Mouse (Mus musculus) adrenal gland, adult 2 months (tissue): ENCODE measurements around the gene Trim50. TPM values are rescaled to one million over a fixed set of nuclear protein-coding genes. Genes with fewer than 3 reads are reported as not detected.
"Not testable (repeated sequence)": the region's sequence is repeated elsewhere in the genome, so short reads cannot be mapped to it uniquely, and the experiment has no call there.

Source experiments
- DNase-seq: peaks from one replicate; pipeline ENCODE4 v3.0.0; 2021
- long read RNA-seq: library from polyadenylated mRNA; stranded (forward); transcript quantifications from one replicate; pipeline ENCODE4 v2.0.0, GENCODE M21; 2021
- polyA plus RNA-seq: library from polyadenylated mRNA; depleted of rRNA; stranded (reverse); fragments of >200 nt; gene quantifications from 2 replicates; pipeline ENCODE4 v1.2.3, GENCODE M21; 2012; rRNA removed
- total RNA-seq, 2 experiments: library from RNA; stranded (reverse); gene quantifications; 2 replicates each; pipeline ENCODE4 v1.2.3; 2021

Gene Trim50
- total RNA-seq (not detected), polyA plus RNA-seq (0.09 TPM in 1 of 2 replicates, not detected in the other)
- long read RNA-seq, result 0 reads

GRCm38 (mm10) chr5:135352995-135353394, at the start of gene Trim50:
Trim50 (plus strand) TSS chr5:135353295.
- DNase-seq, result no peak

DNA sequence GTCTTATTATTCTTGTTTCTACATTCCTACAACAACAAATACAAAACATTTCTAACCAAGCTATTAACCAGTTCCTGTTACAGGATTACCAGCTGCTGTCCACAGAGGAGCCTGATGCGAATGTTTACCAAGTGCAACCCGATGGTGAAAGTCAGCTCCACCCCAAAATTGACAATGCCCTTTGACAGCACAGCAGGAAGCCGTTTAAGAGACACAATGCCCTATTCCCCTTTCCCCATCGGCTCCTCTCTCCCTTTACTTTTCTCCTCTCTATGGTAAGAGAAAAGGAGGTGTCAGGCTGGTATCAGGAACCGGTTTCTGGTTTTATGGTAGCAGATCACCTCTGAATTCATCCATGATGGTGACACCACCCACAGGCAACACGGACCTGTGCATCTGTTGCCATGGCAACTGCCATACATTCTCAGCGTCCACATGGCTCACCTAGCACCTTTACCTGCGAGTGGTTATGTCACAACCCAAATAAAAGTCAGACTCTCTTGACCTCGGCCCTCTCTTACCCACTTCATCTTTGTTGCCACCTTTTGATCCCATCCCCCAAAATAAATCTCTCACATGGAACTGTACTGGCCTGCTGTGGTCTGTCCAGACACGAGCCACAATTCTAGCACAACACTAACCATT, 46.7 kb upstream of the Trim50 start:
- DNase-seq, result no peak

DNA sequence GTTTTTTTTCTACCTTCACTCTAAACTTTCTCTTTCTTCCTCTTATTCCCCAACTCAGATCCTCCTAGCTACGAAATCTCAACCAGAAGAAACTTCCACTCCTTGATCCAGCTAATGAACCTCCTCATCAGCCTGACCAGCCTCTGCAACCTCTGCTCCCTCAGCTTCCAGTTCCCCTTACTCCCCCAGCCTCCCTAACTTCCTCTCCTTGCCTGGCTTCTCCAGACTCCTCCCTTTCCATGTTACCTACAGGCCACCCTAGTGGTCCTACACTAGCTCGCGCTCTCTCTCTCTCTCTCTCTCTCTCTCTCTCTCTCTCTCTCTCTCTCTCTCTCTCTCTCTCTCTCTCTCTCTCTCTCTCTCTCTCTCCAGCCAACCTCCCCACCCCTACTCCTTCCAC, 36.9 kb upstream of the Trim50 start:
- DNase-seq, result no peak

GRCm38 (mm10) chr5:135319856-135320255, 33.2 kb upstream of the Trim50 start:
- no peak for DNase-seq

- no peak for DNase-seq
Observed at GRCm38 (mm10) chr5:135322197-135322596, 30.9 kb upstream of the Trim50 start.

DNA sequence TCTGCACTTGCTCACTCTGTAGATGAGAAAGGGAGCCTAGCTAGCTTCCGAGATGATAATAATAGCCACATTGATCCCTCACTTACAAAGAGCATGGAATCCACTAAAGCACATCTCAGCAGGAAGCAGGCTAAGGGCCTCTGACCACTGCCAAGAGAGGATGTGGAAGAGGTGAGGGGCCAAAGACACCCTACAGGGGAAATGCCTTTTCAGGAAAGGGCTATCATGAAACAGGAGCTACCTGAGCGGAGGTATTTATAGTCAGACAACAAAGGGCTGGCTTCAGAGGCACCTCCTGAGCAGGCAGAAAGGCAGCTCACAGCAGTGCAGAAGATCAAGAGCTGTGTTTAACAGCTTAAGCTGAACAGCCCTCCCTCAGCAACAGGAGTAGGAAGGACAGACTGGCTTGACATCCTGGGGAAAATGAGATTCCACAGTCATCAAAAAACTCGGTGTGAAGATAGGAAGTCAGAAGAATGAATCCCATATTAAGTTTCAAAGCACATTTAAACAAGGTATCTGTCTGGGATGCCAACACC, 26.9 kb upstream of the Trim50 start:
- DNase-seq, result no peak

DNA sequence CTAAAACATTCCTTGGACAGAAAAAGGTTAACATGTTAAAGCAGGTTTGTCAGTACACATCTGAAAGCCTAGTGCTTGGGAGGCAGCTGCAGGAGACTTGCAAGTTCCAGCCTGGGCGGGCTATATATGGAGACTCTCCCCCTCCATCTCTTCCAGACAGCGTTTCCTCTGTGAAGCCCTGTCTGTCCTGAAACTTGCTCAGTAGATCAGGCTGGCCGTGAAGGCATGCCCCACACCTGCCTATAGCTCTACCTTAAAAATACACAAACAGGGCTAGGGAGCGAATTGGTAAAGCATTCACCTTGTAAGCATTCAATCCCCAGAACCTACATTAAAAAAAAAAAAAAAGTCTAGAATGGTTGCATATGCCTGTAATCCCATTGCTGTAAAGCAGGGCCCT, 23.6 kb upstream of the Trim50 start:
- no peak for DNase-seq

GRCm38 (mm10) chr5:135330201-135330600, 22.9 kb upstream of the Trim50 start:
- no peak for DNase-seq

DNA sequence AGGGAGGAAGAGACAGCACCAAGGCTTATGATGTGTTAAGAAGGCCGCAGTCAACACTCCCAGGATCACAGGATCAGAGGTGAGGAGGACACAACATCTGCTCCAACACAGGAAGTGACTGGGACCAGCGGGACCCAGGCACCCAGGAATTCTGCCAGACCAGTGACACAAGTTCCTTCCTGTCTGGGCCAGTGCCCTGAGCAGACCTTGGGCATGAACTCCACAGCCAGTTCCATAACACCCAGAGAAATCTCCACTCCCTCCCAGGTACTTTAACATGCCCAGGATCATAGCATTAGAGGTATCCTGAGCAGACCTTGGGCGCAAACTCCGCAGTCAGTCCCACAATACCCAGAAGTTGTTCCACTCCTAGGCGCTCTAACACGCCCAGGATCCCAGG, 21.9 kb upstream of the Trim50 start:
- DNase-seq, result no peak

GRCm38 (mm10) chr5:135337575-135337974, 15.5 kb upstream of the Trim50 start:
- peak; percentile 60 for DNase-seq

DNA sequence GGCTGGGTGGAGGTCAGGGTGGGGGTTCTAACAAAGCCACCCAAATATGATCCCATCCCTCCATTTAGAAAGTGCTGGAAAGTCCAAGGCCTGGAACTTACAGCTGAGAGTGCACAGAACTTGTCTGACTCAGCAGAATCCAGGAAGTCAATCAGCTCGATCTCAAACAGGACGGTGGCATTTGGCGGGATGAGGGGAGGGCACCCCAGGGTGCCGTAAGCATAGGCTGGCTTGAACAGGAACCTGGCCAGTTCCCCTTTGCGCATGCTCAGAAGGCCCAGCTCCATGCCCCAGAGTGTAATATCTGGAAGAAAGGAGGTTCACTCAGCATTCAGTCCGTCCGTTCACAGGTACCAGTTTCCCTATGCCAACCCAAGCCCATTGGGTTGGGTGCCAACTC, 7.1 kb upstream of the Trim50 start:
- DNase-seq, result no peak

- no peak for DNase-seq
Observed at GRCm38 (mm10) chr5:135346430-135346829, 6.7 kb upstream of the Trim50 start.

DNA sequence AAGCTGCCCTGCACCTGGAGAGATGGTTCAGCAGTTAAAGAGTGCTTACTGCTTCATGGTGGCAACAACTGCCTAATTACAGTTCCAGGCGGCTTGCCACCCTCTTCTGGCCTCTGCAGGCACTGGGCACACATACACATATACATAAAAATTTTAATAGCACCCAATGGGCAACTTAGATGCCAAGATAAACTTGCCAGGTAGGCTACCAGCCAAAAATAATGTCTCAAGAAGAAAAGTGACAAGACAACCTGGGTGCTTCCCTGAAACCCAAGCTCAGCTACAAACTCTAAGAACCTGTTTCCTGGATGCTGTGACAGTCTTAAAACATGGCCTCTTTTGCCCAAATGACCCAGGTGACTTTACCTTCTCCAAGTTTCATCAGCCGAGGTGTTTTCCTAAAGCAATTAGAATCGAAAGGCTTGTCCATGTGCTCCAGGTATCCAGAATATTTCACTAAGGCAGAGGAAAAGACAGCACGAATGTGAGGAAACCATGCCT, 5.5 kb upstream of the Trim50 start:
- no peak for DNase-seq

GRCm38 (mm10) chr5:135349862-135350261, 3.2 kb upstream of the Trim50 start, which contains the start of gene Fkbp6:
Fkbp6 (minus strand) TSS chr5:135350044.
- DNase-seq, result no peak

DNA sequence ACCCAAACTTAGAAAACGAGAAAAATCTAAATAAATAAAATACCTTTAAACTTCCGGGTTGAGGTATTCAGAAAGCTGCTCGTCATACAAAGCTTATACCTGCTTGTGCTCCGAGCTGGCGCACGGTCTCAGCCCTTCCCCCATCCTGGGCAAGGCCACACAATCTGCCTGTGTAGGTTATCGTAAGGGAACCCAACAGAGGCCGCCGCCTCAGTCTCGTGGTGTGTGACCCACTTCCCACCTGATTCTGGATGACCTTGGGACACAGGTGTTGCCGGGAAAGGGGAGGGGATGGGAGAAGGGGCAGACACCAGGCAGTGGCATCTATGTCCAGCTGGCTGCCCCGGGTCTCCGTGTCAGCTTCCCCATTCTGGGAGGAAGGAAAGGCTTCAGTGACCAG, 1.5 kb upstream of the Trim50 start:
- DNase-seq, result no peak

DNA sequence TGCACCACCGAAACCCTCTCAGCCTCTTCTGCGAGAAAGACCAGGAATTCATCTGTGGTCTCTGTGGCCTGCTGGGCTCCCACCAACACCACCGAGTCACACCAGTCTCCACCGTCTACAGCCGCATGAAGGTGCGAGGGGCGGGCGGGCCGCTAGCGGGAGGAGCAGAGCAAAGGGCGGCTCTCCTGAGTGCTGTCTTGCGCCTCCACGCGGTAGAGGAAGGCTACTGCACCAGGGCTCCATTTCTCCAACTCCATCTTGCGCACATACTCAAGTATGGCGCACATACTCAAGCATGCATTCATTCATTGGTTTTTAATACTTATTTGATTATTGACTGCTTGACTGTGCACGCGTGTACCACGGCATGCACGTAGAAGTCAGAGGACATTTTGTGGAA, 469 bp downstream of the Trim50 start:
- no peak for DNase-seq

GRCm38 (mm10) chr5:135356090-135356489, 3.0 kb downstream of the Trim50 start:
- DNase-seq, result no peak

DNA sequence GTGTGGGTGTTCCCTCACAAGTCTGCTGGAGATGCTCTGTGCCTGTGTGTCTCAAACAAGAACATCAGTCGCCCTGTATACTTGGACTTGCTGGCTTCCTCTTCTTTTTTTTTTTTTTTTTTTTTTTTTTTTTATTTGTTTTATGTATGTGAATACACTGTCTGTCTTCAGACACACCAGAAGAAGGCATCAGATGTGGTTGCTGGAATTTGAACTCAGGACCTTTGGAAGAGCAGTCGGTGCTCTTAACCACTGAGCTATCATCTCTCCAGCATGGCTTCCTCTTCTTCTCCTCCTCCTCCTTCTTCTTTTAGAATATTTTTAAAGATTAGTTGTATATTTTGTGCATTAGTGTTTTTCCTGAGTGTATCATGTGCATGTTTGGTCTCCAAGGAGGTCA, 4.5 kb downstream of the Trim50 start:
- no peak for DNase-seq

DNA sequence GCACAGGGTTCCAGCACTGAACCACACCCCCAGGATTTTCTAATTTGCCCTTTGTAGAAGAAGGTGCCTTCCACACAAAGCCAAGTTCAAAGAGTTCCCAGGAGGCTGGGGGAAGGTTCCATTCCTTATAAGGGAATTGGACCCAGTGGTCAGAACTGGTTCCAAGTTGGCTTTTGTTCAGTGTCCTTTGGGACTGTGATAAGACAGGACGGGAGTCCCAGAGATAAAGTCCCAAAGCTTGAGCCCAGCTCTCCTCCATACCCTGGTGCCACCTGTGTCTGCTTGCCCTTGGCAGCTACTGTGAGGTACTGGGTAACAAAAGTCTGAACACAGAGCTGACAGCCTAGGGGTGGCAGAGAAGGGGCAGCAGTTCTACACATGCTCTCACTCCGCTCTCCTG, 6.7 kb downstream of the Trim50 start:
- DNase-seq, result peak; percentile 60

DNA sequence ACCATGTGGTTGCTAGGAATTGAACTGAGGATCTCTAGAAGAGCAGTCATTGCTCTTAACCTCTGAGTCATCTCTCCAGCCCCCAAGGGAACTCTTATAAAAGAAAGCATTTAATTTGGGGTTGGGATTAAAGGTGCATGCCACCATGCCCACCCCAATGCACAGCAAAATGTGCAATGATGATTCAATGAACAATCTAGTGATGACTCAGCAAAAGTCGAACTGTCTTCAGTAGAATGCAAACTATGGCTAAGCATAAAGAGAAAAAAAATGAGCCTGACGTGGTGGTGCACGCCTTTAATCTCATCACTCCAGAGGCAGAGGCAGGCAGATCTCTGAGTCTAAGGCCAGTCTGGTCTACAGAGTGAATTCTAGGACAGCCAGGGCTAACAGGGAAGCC, 9.5 kb downstream of the Trim50 start:
- DNase-seq, result no peak

DNA sequence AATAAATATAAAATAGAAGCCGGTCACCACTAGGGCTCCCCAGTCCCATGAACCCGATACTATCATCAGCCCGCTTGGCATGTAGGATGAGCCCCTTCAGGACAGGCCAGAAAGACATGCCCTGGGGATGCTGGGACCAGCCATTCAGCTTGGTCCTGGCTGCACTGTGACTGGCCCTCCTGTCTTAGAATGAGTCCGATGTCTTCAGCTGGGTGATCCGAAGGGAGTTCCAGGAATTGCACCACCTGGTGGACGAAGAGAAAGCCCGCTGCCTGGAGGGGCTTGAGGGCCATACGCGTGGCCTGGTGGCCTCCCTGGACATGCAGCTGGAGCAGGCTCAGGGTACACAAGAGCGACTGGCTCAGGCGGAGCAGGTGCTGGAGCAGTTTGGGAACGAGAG, 10.4 kb downstream of the Trim50 start:
- DNase-seq, result peak; percentile 27

- no peak for DNase-seq
Observed at GRCm38 (mm10) chr5:135367841-135368240, 14.7 kb downstream of the Trim50 start.

DNA sequence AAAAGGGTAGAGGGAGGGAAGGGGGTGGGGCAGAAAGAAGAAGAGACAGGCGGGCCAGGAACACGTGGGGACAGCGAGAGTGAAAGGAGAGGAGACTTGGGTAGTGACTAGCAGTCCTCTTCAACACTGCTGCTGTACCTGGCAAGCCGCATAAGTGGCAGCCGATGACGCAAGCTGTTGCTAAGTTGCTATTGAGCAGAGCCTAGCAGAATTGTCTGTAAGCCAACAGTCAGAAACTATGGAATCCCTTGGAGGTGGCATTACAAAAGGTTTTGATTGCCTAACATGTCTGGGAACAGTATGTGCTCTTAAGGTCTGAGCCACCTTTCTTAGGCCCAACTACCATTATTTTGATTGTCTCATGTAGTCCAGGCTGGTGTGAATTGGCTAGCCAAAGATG, 15.2 kb downstream of the Trim50 start:
- no peak for DNase-seq

- not testable (repeated sequence) for DNase-seq
Observed at GRCm38 (mm10) chr5:135369196-135369595, 16.1 kb downstream of the Trim50 start.
